Mouse (Mus musculus): ENCODE data around the gene Ulk2. TPM values are rescaled to one million over a fixed set of nuclear protein-coding genes. Genes with fewer than 3 reads are reported as not detected.

Ulk2 gene
- total and polyA plus RNA-seq, 3 experiments: 2.8 to 23.0 (median 16.7) TPM

DNA sequence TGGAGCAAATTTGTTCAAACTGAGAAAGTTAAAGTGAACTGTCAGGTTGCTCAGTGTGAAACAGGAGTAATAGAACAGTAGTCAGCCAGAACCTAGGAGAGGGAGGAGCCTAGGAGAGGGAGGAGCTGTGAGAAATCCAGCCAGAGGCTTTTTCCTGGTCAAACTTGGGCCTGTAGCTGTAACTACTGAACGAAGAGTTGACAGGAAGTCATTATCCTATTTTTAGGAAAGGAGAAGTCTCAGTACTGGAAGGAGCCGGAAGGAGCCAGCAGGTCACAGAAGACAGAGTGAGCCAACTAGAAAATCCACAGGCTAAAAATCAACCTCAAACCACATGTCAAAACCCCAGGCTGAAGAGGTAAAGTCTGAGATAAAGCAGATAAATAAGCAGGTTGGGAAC lies 126.8 kb downstream of the Ulk2 start:
- H3K4me3 ChIP-seq (ENCODE audit: low read depth, low read length): no peak overlapping the region
- ATAC-seq (ENCODE audit: extremely low read depth, insufficient number of reproducible peaks, low FRiP score, poor library complexity, severe bottlenecking): no peak

More for the DNA sequence above, 126.8 kb downstream of the Ulk2 start:
- Histone ChIP-seq H3K36me3 (replicated peaks) (peaks cover 48% of the 10 kb centered on the region), H3K4me1 (ENCODE audit: insufficient read depth, low read depth, low read length) (no peaks in the 10 kb centered on the region), H3K9me3 (replicated peaks) (no peaks in the 10 kb centered on the region), H3K27me3 (ENCODE audit: insufficient read depth, low read length) (no peaks in the 10 kb centered on the region)
- TF ChIP-seq GATA2 (IDR thresholded peaks at IDR 0.05; ENCODE audit: borderline replicate concordance, low read depth, low read length): no peak
- no peak for TF ChIP-seq GATA1 (IDR thresholded peaks at IDR 0.05; ENCODE audit: borderline replicate concordance, low read length)
- TF ChIP-seq TAL1 (conservative IDR thresholded peaks at IDR 0.05; ENCODE audit: low read depth, low read length): no peak
- TF ChIP-seq CTCF (IDR thresholded peaks at IDR 0.05; ENCODE audit: low read depth, low read length): no peak
- no peak for TF ChIP-seq POLR2AphosphoS5 (IDR thresholded peaks at IDR 0.05; ENCODE audit: insufficient replicate concordance, low read depth, low read length)
- DNase-seq (ENCODE audit: low spot score): no peak

Other genes with a start within 250 kb of the Ulk2 start
- 4.3 and 6.7 TPM in 2 replicates for gene Grap, start 201.8 kb downstream of the Ulk2 start, total RNA-seq (2014; fragmentation: Nextera tagmentation)
- 7.2 and 12.3 TPM in 2 replicates for gene Grap, start 201.8 kb downstream of the Ulk2 start, total RNA-seq (2017)
- 10.0 and 11.6 TPM in 2 replicates for gene Grap, start 201.8 kb downstream of the Ulk2 start, polyA plus RNA-seq (2012)
- gene Fam83g, start 171.0 kb downstream of the Ulk2 start, total RNA-seq (2014; fragmentation: Nextera tagmentation): not detected in 2 replicates
- 0.05 TPM in 1 of 2 replicates, not detected in the other for gene Fam83g, start 171.0 kb downstream of the Ulk2 start, total RNA-seq (2017)
- gene Fam83g, start 171.0 kb downstream of the Ulk2 start, polyA plus RNA-seq (2012): not detected in 2 replicates
- gene Slc5a10, start 134.2 kb downstream of the Ulk2 start, total RNA-seq (2014; fragmentation: Nextera tagmentation): not detected in 2 replicates
- not detected in 2 replicates for gene Slc5a10, start 134.2 kb downstream of the Ulk2 start, total RNA-seq (2017)
- not detected in 2 replicates for gene Slc5a10, start 134.2 kb downstream of the Ulk2 start, polyA plus RNA-seq (2012)
- 18.8 and 19.2 TPM in 2 replicates for gene Prpsap2, start 93.0 kb downstream of the Ulk2 start, total RNA-seq (2014; fragmentation: Nextera tagmentation)
- gene Prpsap2, start 93.0 kb downstream of the Ulk2 start, total RNA-seq (2017): 16.8 and 18.7 TPM in 2 replicates
- gene Prpsap2, start 93.0 kb downstream of the Ulk2 start, polyA plus RNA-seq (2012): 7.2 and 8.7 TPM in 2 replicates
- 30.3 and 36.2 TPM in 2 replicates for gene Akap10, start 75.2 kb upstream of the Ulk2 start, total RNA-seq (2014; fragmentation: Nextera tagmentation)
- 33.3 and 34.3 TPM in 2 replicates for gene Akap10, start 75.2 kb upstream of the Ulk2 start, total RNA-seq (2017)
- gene Akap10, start 75.2 kb upstream of the Ulk2 start, polyA plus RNA-seq (2012): 20.4 and 27.2 TPM in 2 replicates
- 15.0 and 76.6 TPM in 2 replicates for gene Specc1, start 101.7 kb upstream of the Ulk2 start, total RNA-seq (2014; fragmentation: Nextera tagmentation)
- 10.4 and 12.1 TPM in 2 replicates for gene Specc1, start 101.7 kb upstream of the Ulk2 start, total RNA-seq (2017)
- gene Specc1, start 101.7 kb upstream of the Ulk2 start, polyA plus RNA-seq (2012): 1.6 and 2.4 TPM in 2 replicates